Mouse (Mus musculus) myocyte (in vitro differentiated cells): ENCODE measurements around the gene Edc4.

Experiments
- CEBPB ChIP-seq: IDR thresholded peaks from 2 replicates; pipeline ENCODE4 v1.6.1; 2011; ENCODE audit warnings: mild to moderate bottlenecking, moderate library complexity; ENCODE audit not compliant: poor library complexity, insufficient read depth, severe bottlenecking
- E2F4 ChIP-seq: IDR thresholded peaks from one replicate; pipeline ENCODE4 v1.6.1; 2011; ENCODE audit warnings: mild to moderate bottlenecking, control low read depth, moderate library complexity; ENCODE audit not compliant: insufficient read depth
- MAX ChIP-seq: IDR thresholded peaks from one replicate; pipeline ENCODE4 v1.6.1; 2011; ENCODE audit warnings: low read depth, mild to moderate bottlenecking, control low read depth
- MYOD1 ChIP-seq, 3 experiments: IDR thresholded peaks; one replicate each; pipeline ENCODE4 v1.6.1; 2011; ENCODE audit warnings: control low read depth in 2 of 3, low read depth in 2 of 3, mild to moderate bottlenecking in 2 of 3, moderate library complexity in 1 of 3; ENCODE audit not compliant: insufficient read length in 2 of 3, control insufficient read depth in 1 of 3
- POLR2A ChIP-seq: IDR thresholded peaks from one replicate; pipeline ENCODE4 v1.6.1; 2011; ENCODE audit warnings: low read depth, mild to moderate bottlenecking, control low read depth, moderate library complexity; ENCODE audit not compliant: insufficient read length
- REST ChIP-seq: IDR thresholded peaks from one replicate; pipeline ENCODE4 v1.6.1; 2011; ENCODE audit warnings: mild to moderate bottlenecking, control low read depth, moderate library complexity; ENCODE audit not compliant: insufficient read depth, insufficient read length
- TCF12 ChIP-seq: IDR thresholded peaks from one replicate; pipeline ENCODE4 v1.6.1; 2011; ENCODE audit warnings: mild to moderate bottlenecking, control low read depth; ENCODE audit not compliant: poor library complexity, insufficient read depth, severe bottlenecking
- TCF3 ChIP-seq: IDR thresholded peaks from one replicate; pipeline ENCODE4 v1.6.1; 2011; ENCODE audit warnings: low read depth, control low read depth; ENCODE audit not compliant: insufficient read length
- USF1 ChIP-seq: IDR thresholded peaks from one replicate; pipeline ENCODE4 v1.6.1; 2011; ENCODE audit warnings: low read depth, mild to moderate bottlenecking, control low read depth, moderate library complexity

- no peak for TF ChIP-seq POLR2A
- TF ChIP-seq TCF3, result no peak
- TF ChIP-seq REST, result no peak
- TF ChIP-seq USF1, result no peak
- TF ChIP-seq TCF12, result no peak
- TF ChIP-seq MAX, result no peak
- no peak for TF ChIP-seq E2F4
- TF ChIP-seq CEBPB, result no peak
- no peak for TF ChIP-seq MYOD1 (IDR thresholded peaks at IDR 0.05; ENCODE audit: control insufficient read depth in 1 of 3, insufficient read length in 2 of 3, low read depth in 2 of 3)
Observed at GRCm38 (mm10) chr8:105942542-105942941, 61.9 kb downstream of the Edc4 start.
